Mouse (Mus musculus): ENCODE measurements around the gene Dab1. TPM values are rescaled to one million over a fixed set of nuclear protein-coding genes. Genes with fewer than 3 reads are reported as not detected.

The Dab1 gene
- polyA plus RNA-seq, 1 experiment from 2014 or later, result 41.3 TPM

DNA sequence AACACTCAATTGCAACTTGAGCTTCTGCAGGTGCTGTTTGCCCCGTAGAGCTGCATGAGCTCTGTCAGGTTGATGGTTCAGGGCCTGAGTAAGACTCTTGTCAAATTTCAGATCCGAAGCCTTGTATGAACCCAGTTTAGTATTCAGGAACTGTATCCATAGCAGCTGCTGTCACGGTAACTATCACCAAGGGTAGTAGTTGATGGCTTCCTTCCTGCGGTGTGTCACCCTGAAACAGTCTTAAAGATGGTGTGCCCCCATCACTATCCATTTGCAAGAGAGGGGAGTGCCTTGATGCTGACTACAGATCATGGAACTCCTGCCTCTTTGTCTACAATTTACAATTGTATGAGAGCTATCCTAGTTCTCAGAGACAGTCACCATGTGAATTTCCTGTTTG, 87.3 kb downstream of the Dab1 start:
- WGBS, result 84% methylated on average over 4 of the region's 4 CpGs
- no peak overlapping the region for H3K9ac ChIP-seq
- H3K9me3 ChIP-seq, result no peaks in the 10 kb centered on the region
- no peaks in the 10 kb centered on the region for H3K36me3 ChIP-seq
- H3K27ac ChIP-seq, result no peak overlapping the region
- no peaks in the 10 kb centered on the region for H3K27me3 ChIP-seq (replicated peaks)
- no peak for ATAC-seq (ENCODE audit: low FRiP score, low read depth)
- no peaks in the 10 kb centered on the region for H3K4me1 ChIP-seq
- H3K4me3 ChIP-seq, result no peak overlapping the region
- no peak overlapping the region for H3K4me2 ChIP-seq (replicated peaks)

GRCm38 (mm10) chr4:103707140-103707539, 88.0 kb downstream of the Dab1 start:
- Histone ChIP-seq H3K4me3 (no peak overlapping the region), H3K36me3 (no peaks in the 10 kb centered on the region), H3K4me1 (no peaks in the 10 kb centered on the region), H3K4me2 (replicated peaks) (no peak overlapping the region), H3K9ac (no peak overlapping the region), H3K9me3 (no peaks in the 10 kb centered on the region), H3K27me3 (replicated peaks) (no peaks in the 10 kb centered on the region), H3K27ac (no peak overlapping the region)
- 78% methylated on average over 1 of the region's 1 CpGs for WGBS
- ATAC-seq (ENCODE audit: low FRiP score, low read depth), result no peak

- H3K4me3 ChIP-seq, result no peak overlapping the region
- no peak overlapping the region for H3K9ac ChIP-seq
- H3K9me3 ChIP-seq, result no peaks in the 10 kb centered on the region
- H3K4me1 ChIP-seq, result no peaks in the 10 kb centered on the region
- 87% methylated on average over 6 of the region's 6 CpGs for WGBS
- no peak for ATAC-seq (ENCODE audit: low FRiP score, low read depth)
- no peaks in the 10 kb centered on the region for H3K27me3 ChIP-seq (replicated peaks)
- no peaks in the 10 kb centered on the region for H3K36me3 ChIP-seq
- H3K4me2 ChIP-seq (replicated peaks), result no peak overlapping the region
- H3K27ac ChIP-seq, result no peak overlapping the region
Observed at GRCm38 (mm10) chr4:103711353-103711752, 92.2 kb downstream of the Dab1 start.

GRCm38 (mm10) chr4:103713921-103714320, 94.8 kb downstream of the Dab1 start:
- H3K27me3 ChIP-seq (replicated peaks), result no peaks in the 10 kb centered on the region
- no peak for ATAC-seq (ENCODE audit: low FRiP score, low read depth)
- no peak overlapping the region for H3K4me3 ChIP-seq
- no peaks in the 10 kb centered on the region for H3K9me3 ChIP-seq
- no peak overlapping the region for H3K4me2 ChIP-seq (replicated peaks)
- H3K4me1 ChIP-seq, result no peaks in the 10 kb centered on the region
- H3K36me3 ChIP-seq, result no peaks in the 10 kb centered on the region
- H3K9ac ChIP-seq, result no peak overlapping the region
- H3K27ac ChIP-seq, result no peak overlapping the region
- WGBS, result 87% methylated on average over 4 of the region's 4 CpGs

- ATAC-seq (ENCODE audit: low FRiP score, low read depth), result no peak
- no peak overlapping the region for H3K9ac ChIP-seq
- no peaks in the 10 kb centered on the region for H3K9me3 ChIP-seq
- WGBS, result 83% methylated on average over 7 of the region's 7 CpGs
- no peak overlapping the region for H3K4me2 ChIP-seq (replicated peaks)
- no peak overlapping the region for H3K27ac ChIP-seq
- H3K36me3 ChIP-seq, result no peaks in the 10 kb centered on the region
- H3K4me3 ChIP-seq, result no peak overlapping the region
- no peaks in the 10 kb centered on the region; the same call in 1 of the 2 replicates for H3K4me1 ChIP-seq
- H3K27me3 ChIP-seq (replicated peaks), result no peaks in the 10 kb centered on the region
Observed at GRCm38 (mm10) chr4:103714991-103715390, 95.8 kb downstream of the Dab1 start.

DNA sequence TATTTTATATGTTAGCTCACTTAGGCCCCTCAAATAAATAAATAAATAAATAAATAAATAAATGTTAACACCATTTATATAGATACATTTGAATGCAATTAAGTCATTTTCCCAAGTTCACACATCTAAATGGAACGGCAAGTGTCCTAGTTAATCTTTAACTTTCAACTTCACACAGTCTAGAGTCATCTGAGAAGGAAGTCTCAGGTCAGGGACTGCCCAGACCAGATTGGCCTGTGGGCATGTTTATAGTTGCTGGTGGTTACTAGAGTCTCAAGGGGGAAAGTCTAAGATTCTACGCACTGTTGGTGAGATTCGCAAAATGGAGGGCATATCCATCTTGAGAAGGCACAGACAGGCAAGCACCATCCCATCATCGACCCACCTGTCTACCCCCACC, 96.4 kb downstream of the Dab1 start:
- H3K9me3 ChIP-seq, result no peaks in the 10 kb centered on the region
- H3K4me1 ChIP-seq, result no peaks in the 10 kb centered on the region; the same call in 1 of the 2 replicates
- ATAC-seq (ENCODE audit: low FRiP score, low read depth), result no peak

GRCm38 (mm10) chr4:103722738-103723137, 103.6 kb downstream of the Dab1 start:
- Histone ChIP-seq H3K27ac (no peak overlapping the region), H3K4me1 (no peaks in the 10 kb centered on the region; the same call in 1 of the 2 replicates), H3K4me3 (no peak overlapping the region), H3K9ac (no peak overlapping the region), H3K36me3 (no peaks in the 10 kb centered on the region), H3K4me2 (replicated peaks) (no peak overlapping the region), H3K27me3 (replicated peaks) (no peaks in the 10 kb centered on the region), H3K9me3 (no peaks in the 10 kb centered on the region)
- WGBS, result 79% methylated on average over 1 of the region's 1 CpGs
- ATAC-seq (ENCODE audit: low FRiP score, low read depth), result no peak

More for the DNA sequence above, 96.4 kb downstream of the Dab1 start:
- Histone ChIP-seq H3K9ac (no peak overlapping the region), H3K36me3 (no peaks in the 10 kb centered on the region), H3K27me3 (replicated peaks) (no peaks in the 10 kb centered on the region), H3K4me3 (no peak overlapping the region), H3K4me2 (replicated peaks) (no peak overlapping the region), H3K27ac (no peak overlapping the region)
- WGBS, result 94% methylated on average over 4 of the region's 4 CpGs

DNA sequence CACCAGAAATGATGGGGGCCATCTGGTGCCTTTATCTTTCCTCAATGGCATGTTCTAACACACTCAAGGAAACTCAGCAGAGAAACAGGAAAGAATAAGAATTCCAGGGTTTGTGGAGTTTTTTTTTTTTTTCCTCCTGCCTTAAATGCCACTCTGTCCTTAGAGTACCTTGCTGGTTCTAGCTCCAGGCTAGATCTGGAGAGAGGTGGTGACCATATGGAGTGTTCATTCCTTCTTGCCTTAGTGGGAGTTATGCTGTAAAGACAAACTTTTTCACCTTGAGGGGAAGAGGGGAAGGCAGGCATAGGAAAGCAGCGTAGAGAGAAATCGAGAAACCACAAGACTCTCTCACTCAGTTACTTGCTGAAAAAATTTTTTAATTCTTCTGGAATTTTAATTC, 107.3 kb downstream of the Dab1 start:
- ATAC-seq (ENCODE audit: low FRiP score, low read depth), result no peak

GRCm38 (mm10) chr4:103737185-103737584, 118.0 kb downstream of the Dab1 start:
- no peak overlapping the region for H3K27ac ChIP-seq
- ATAC-seq (ENCODE audit: low FRiP score, low read depth), result no peak
- H3K4me1 ChIP-seq, result 0 out of 2 replicates have a peak, but pooled peaks cover 6% of the 10 kb centered on the region
- no peaks in the 10 kb centered on the region for H3K36me3 ChIP-seq
- H3K9ac ChIP-seq, result no peak overlapping the region
- no peak overlapping the region for H3K4me2 ChIP-seq (replicated peaks)
- H3K9me3 ChIP-seq, result no peaks in the 10 kb centered on the region
- H3K4me3 ChIP-seq, result no peak overlapping the region
- WGBS, result 60% methylated on average over 6 of the region's 6 CpGs
- H3K27me3 ChIP-seq (replicated peaks), result no peaks in the 10 kb centered on the region

More for the DNA sequence above, 107.3 kb downstream of the Dab1 start:
- Histone ChIP-seq H3K9me3 (no peaks in the 10 kb centered on the region), H3K36me3 (no peaks in the 10 kb centered on the region), H3K27ac (no peak overlapping the region), H3K9ac (no peak overlapping the region), H3K4me1 (no peaks in the 10 kb centered on the region), H3K27me3 (replicated peaks) (no peaks in the 10 kb centered on the region), H3K4me2 (replicated peaks) (no peak overlapping the region), H3K4me3 (no peak overlapping the region)
- 93% methylated on average over 2 of the region's 2 CpGs for whole genome bisulfite sequencing

GRCm38 (mm10) chr4:103751249-103751855, 132.2 kb downstream of the Dab1 start:
- no peak for ATAC-seq (ENCODE audit: low FRiP score, low read depth)
- Histone ChIP-seq H3K27me3 (replicated peaks) (no peaks in the 10 kb centered on the region), H3K4me1 (no peaks in the 10 kb centered on the region), H3K27ac (no peak overlapping the region), H3K9ac (no peak overlapping the region), H3K4me2 (replicated peaks) (no peak overlapping the region), H3K36me3 (no peaks in the 10 kb centered on the region), H3K9me3 (no peaks in the 10 kb centered on the region), H3K4me3 (no peak overlapping the region)
- 66% methylated on average over 4 of the region's 4 CpGs for WGBS

- Histone ChIP-seq H3K27ac (no peak overlapping the region), H3K4me2 (replicated peaks) (no peak overlapping the region), H3K9me3 (no peaks in the 10 kb centered on the region), H3K9ac (no peak overlapping the region), H3K36me3 (no peaks in the 10 kb centered on the region), H3K4me1 (no peaks in the 10 kb centered on the region), H3K4me3 (no peak overlapping the region), H3K27me3 (replicated peaks) (no peaks in the 10 kb centered on the region)
- WGBS, result 60% methylated on average over 7 of the region's 7 CpGs
- no peak for ATAC-seq (ENCODE audit: low FRiP score, low read depth)
Observed at GRCm38 (mm10) chr4:103754561-103754960, 135.4 kb downstream of the Dab1 start.

GRCm38 (mm10) chr4:103757241-103757640, 138.1 kb downstream of the Dab1 start:
- no peaks in the 10 kb centered on the region for H3K4me1 ChIP-seq
- no peak overlapping the region for H3K4me2 ChIP-seq (replicated peaks)
- no peaks in the 10 kb centered on the region for H3K36me3 ChIP-seq
- H3K4me3 ChIP-seq, result no peak overlapping the region
- 69% methylated on average over 3 of the region's 3 CpGs for WGBS
- no peak overlapping the region for H3K9ac ChIP-seq
- no peaks in the 10 kb centered on the region for H3K9me3 ChIP-seq
- H3K27me3 ChIP-seq (replicated peaks), result no peaks in the 10 kb centered on the region
- H3K27ac ChIP-seq, result no peak overlapping the region
- no peak for ATAC-seq (ENCODE audit: low FRiP score, low read depth)

DNA sequence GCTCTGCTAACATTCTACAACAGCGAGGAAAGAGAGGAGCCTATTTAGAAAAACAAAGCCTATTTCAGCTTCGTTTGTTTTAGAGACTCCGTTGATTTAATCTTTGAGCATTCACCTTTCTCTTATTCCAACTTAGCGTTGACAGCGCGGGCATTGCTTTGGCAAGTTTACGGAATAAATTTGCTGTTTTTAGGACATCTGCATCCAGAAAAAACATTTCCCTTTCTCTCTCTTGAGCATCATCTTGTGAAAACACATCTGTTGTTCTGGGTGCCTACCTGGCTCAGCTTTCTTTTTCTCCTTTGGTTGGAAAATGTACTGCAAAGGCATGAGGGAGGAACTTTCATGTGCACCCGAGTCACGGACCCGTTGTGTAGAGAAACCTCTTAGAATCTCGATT, 143.3 kb downstream of the Dab1 start:
- no peak for ATAC-seq (ENCODE audit: low FRiP score, low read depth)
- Histone ChIP-seq H3K9ac (no peak overlapping the region), H3K27me3 (replicated peaks) (no peaks in the 10 kb centered on the region), H3K4me2 (replicated peaks) (no peak overlapping the region), H3K4me1 (no peaks in the 10 kb centered on the region), H3K36me3 (no peaks in the 10 kb centered on the region), H3K27ac (no peak overlapping the region), H3K4me3 (no peak overlapping the region), H3K9me3 (no peaks in the 10 kb centered on the region)
- WGBS, result 87% methylated on average over 11 of the region's 11 CpGs

Data from neural tube, embryonic 12.5 days (tissue).